Mouse (Mus musculus): Measurements from ENCODE around the gene 1700001C19Rik. TPM values are rescaled to one million over a fixed set of nuclear protein-coding genes. Genes with fewer than 3 reads are reported as not detected.

Gene 1700001C19Rik
- polyA plus RNA-seq, 1 experiment: 0.28 TPM

DNA sequence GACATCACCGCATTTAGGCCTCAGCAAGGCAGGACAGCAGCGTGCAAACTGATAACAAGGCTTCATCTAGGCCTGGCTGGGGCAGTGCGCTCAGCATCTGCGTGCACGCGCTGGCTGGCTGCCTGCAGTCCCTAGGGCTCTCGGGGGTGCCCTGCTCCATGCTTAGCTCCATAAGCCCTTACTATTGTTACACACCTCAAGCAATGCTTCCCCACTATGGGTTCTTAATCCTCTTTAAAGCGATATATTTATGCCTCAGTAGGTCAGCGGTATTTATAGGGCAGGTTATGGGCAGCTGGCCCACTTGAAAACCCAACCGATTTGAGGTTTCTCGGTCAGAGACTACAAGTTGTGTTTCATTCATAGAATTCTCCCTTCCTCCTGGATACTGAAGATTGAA is 55.3 kb downstream of the 1700001C19Rik start:
- DNase-seq (ENCODE audit: extremely low spot score in 1 of 2, low spot score in 1 of 2): no peak

GRCm38 (mm10) chr17:47378133-47378532 is 59.0 kb downstream of the 1700001C19Rik start:
- no peak for DNase-seq (ENCODE audit: extremely low spot score in 1 of 2, low spot score in 1 of 2)

DNA sequence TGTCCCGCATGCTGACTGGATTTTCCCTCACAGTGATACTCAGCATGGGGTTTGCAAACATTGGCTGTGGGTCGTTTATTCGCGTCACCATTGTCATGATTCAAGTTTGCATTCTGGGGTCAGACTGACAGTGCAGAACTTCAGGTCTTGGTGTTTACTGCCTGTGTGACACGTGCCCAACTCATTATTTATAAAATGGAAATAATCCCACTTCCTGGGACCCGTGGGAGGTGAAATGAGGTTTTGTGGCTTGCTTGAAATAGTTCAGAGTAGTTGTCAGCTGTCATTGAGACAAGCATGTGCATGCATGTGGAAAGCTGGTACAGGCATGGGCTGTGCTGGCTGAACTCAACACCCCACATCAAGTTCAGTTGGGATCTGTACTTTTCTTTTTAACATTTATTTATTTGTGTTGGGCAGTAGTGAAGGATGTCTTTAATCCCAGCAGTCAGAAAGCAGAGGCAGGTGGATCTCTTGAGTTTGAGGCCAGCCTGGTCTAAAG is 60.3 kb downstream of the 1700001C19Rik start:
- no peak for DNase-seq (ENCODE audit: extremely low spot score in 1 of 2, low spot score in 1 of 2)

DNA sequence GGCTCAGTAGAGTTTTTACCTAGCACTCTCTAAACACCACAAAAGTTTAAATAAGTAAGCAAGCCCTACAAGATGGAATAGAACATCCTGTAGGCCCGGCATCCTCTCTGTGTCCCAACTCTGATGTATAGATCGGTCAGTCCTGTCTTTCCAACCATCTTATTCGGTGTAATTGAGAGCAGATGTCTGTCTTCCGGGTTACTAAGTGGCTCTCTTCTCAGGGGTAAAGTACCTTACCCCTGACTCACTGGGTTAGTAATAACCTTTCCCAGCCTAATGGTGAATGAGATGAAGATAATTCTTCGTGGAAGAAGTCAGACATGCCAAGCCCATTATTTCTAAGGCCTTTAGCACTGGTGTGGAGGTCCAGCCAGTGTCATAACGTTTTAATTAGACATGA is 63.2 kb downstream of the 1700001C19Rik start:
- DNase-seq (ENCODE audit: extremely low spot score in 1 of 2, low spot score in 1 of 2): no peak

DNA sequence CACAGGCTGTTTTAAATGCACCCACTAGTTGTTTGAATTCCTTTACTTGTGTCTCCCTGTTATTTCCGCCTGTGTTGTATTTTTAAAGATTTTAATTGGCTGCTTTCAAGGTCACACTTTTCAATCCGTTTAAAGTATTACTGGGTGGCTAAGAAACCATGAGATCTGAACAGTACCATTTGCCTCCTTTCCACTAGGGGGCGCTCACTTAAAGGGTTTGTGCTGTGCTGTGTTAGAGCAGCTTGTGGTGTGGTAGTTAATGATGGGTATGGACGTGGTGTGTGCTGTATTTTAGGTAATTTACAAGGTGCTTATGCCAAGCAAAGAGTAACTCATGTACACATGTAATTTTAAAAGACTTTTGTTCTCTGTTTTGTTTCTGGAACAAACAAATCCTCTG is 65.7 kb downstream of the 1700001C19Rik start:
- DNase-seq (ENCODE audit: extremely low spot score in 1 of 2, low spot score in 1 of 2): peak; percentile 39 to 82

GRCm38 (mm10) chr17:47369087-47369443 is 68.1 kb downstream of the 1700001C19Rik start:
- DNase-seq (ENCODE audit: extremely low spot score in 1 of 2, low spot score in 1 of 2): no peak

- DNase-seq (ENCODE audit: extremely low spot score in 1 of 2, low spot score in 1 of 2): peak; percentile 71 to 94
Observed at GRCm38 (mm10) chr17:47368401-47369086, 68.6 kb downstream of the 1700001C19Rik start, which contains the start of gene Mrps10. Gene Mrps10 (plus strand): TSS chr17:47368887.

Other genes with a start within 250 kb of the 1700001C19Rik start
- 47.0 and 48.9 TPM in 2 replicates for gene Mrps10, start 68.5 kb downstream of the 1700001C19Rik start, polyA plus RNA-seq (2012; rRNA removed)
- 0.52 and 1.4 TPM in 2 replicates for gene Guca1b, start 52.0 kb downstream of the 1700001C19Rik start, polyA plus RNA-seq (2012; rRNA removed)
- 0.38 and 0.66 TPM in 2 replicates for gene Guca1a, start 36.8 kb downstream of the 1700001C19Rik start, polyA plus RNA-seq (2012; rRNA removed)
- gene AI661453, start 761 bp downstream of the 1700001C19Rik start, polyA plus RNA-seq (2012; rRNA removed): 0.23 and 0.24 TPM in 2 replicates
- gene Taf8, start 64.9 kb upstream of the 1700001C19Rik start, polyA plus RNA-seq (2012; rRNA removed): 30.5 and 32.6 TPM in 2 replicates
- 34.4 and 36.0 TPM in 2 replicates for gene Ccnd3, start 67.7 kb upstream of the 1700001C19Rik start, polyA plus RNA-seq (2012; rRNA removed)
- 18.0 TPM in 2 replicates for gene Bysl, start 174.1 kb upstream of the 1700001C19Rik start, polyA plus RNA-seq (2012; rRNA removed)
- 33.2 and 34.6 TPM in 2 replicates for gene Med20, start 174.2 kb upstream of the 1700001C19Rik start, polyA plus RNA-seq (2012; rRNA removed)
- gene Gm20517, start 174.2 kb upstream of the 1700001C19Rik start, polyA plus RNA-seq (2012; rRNA removed): 3.5 and 3.7 TPM in 2 replicates
- 12.4 and 13.1 TPM in 2 replicates for gene Usp49, start 193.3 kb upstream of the 1700001C19Rik start, polyA plus RNA-seq (2012; rRNA removed)